9 mouse cellular contexts compared by ENCODE assay signal in genomic region chr11:58957226-58957914, GRCm38 (mm10). TPM values are rescaled to one million over a fixed set of nuclear protein-coding genes. Genes with fewer than 3 reads are reported as not detected.
DNase-seq lines count a peak whose midpoint lies in the region; ATAC-seq and TF ChIP-seq lines count a peak whose summit lies in the region.
"Had no signal": no experiment of that assay in that cellular context is flagged by ENCODE, and none has a peak within 500 bp of the region (broad histone marks: within the 10 kb centered on the region; RNA-seq: fewer than 3 reads in every experiment).

No protein-coding gene starts in this region.

- no peak overlapping the region for H3K27ac ChIP-seq in heart, embryonic 11.5 days (ENCODE audit: low read depth, low read length)
- H3K27ac ChIP-seq in bone marrow macrophage, adult 2 months (ENCODE audit: insufficient read depth, low read depth, low read length), result no peak overlapping the region; the same call in 1 of the 2 replicates
- no peak overlapping the region for H3K27ac ChIP-seq in forebrain, embryonic 13.5 days
- peak overlapping the region; percentile 42; the same call in 1 of the 2 replicates for H3K27ac ChIP-seq in liver, embryonic 16.5 days (ENCODE audit: low read length)

- H3K4me1 ChIP-seq in heart, embryonic 11.5 days (ENCODE audit: control insufficient read depth, insufficient read depth, low read length), result peaks cover 29% of the 10 kb centered on the region
- peaks cover 31% of the 10 kb centered on the region for H3K4me1 ChIP-seq in bone marrow macrophage, adult 2 months (ENCODE audit: control insufficient read depth, insufficient read depth, low read length)
- peaks cover 49% of the 10 kb centered on the region for H3K4me1 ChIP-seq in forebrain, embryonic 13.5 days
- peaks cover 40% of the 10 kb centered on the region for H3K4me1 ChIP-seq in liver, embryonic 16.5 days (ENCODE audit: control insufficient read depth, low read depth, low read length)

- peaks cover 4% of the 10 kb centered on the region; the same call in 1 of the 2 replicates for H3K9me3 ChIP-seq in heart, embryonic 11.5 days (replicated peaks; ENCODE audit: control insufficient read depth, low read length)
- H3K9me3 ChIP-seq in forebrain, embryonic 13.5 days (replicated peaks), result peaks cover 6% of the 10 kb centered on the region; the same call in 1 of the 2 replicates
- peaks cover 3% of the 10 kb centered on the region; the same call in 1 of the 2 replicates for H3K9me3 ChIP-seq in liver, embryonic 16.5 days (replicated peaks; ENCODE audit: control insufficient read depth, low read length)

- TF ChIP-seq CTCF in bone marrow macrophage, adult 2 months (IDR thresholded peaks at IDR 0.05; ENCODE audit: low read depth, low read length), result no peak

- DNase-seq in heart, adult 18-20 months, result no peak
- DNase-seq in frontal cortex, postnatal 14 days (ENCODE audit: low spot score in 2 of 2), result no peak
- no peak for DNase-seq in ovary, adult 18-20 months (ENCODE audit: low spot score)
- no peak for DNase-seq in adrenal gland, adult 8-10 months

- no peak overlapping the region for H3K4me3 ChIP-seq in heart, embryonic 11.5 days (ENCODE audit: low read depth, low read length)
- peak overlapping the region; percentile 5; the same call in 1 of the 2 replicates for H3K4me3 ChIP-seq in bone marrow macrophage, adult 2 months (ENCODE audit: insufficient read depth, low read length)
- peak overlapping the region; percentile 95 for H3K4me3 ChIP-seq in forebrain, embryonic 13.5 days
- peak overlapping the region; percentile 90 for H3K4me3 ChIP-seq in liver, embryonic 16.5 days (ENCODE audit: low read depth, low read length)

- peak overlapping the region; percentile 87 for H3K4me2 ChIP-seq in heart, embryonic 11.5 days
- H3K4me2 ChIP-seq in forebrain, embryonic 13.5 days, result peak overlapping the region; percentile 91
- peak overlapping the region; percentile 91 for H3K4me2 ChIP-seq in liver, embryonic 16.5 days (ENCODE audit: low read depth, low read length)

- WGBS in heart, embryonic 11.5 days (ENCODE audit: insufficient replicate concordance), result 84% methylated on average over 5 of the region's 5 CpGs
- 81% methylated on average over 5 of the region's 5 CpGs for WGBS in forebrain, embryonic 13.5 days
- 87% methylated on average over 5 of the region's 5 CpGs for WGBS in liver, embryonic 16.5 days (ENCODE audit: insufficient replicate concordance)

- ATAC-seq in heart, embryonic 11.5 days (replicated peaks; ENCODE audit: insufficient number of reproducible peaks, low FRiP score, low TSS enrichment), result no peak
- ATAC-seq in forebrain, embryonic 13.5 days, result no peak
- no peak for ATAC-seq in liver, embryonic 16.5 days (ENCODE audit: low read depth)

- peaks cover 14% of the 10 kb centered on the region for H3K27me3 ChIP-seq in heart, embryonic 11.5 days (ENCODE audit: control insufficient read depth, insufficient read depth, low read length)
- peaks cover 3% of the 10 kb centered on the region; the same call in 1 of the 2 replicates for H3K27me3 ChIP-seq in forebrain, embryonic 13.5 days
- H3K27me3 ChIP-seq in liver, embryonic 16.5 days (ENCODE audit: control insufficient read depth, insufficient read depth, low read depth, low read length), result peaks cover 13% of the 10 kb centered on the region

- no peak for TF ChIP-seq POLR2A in bone marrow macrophage, adult 2 months (IDR thresholded peaks at IDR 0.05; ENCODE audit: borderline replicate concordance, low read depth, low read length)

- peak overlapping the region; percentile 39; the same call in 1 of the 2 replicates for H3K9ac ChIP-seq in heart, embryonic 11.5 days (ENCODE audit: low read depth, low read length)
- H3K9ac ChIP-seq in forebrain, embryonic 13.5 days, result peak overlapping the region; percentile 100
- H3K9ac ChIP-seq in liver, embryonic 16.5 days (ENCODE audit: low read depth, low read length), result peak overlapping the region; percentile 99

- H3K36me3 ChIP-seq in heart, embryonic 11.5 days (ENCODE audit: control insufficient read depth, insufficient read depth, low read length), result no peaks in the 10 kb centered on the region
- peaks cover 12% of the 10 kb centered on the region for H3K36me3 ChIP-seq in forebrain, embryonic 13.5 days (ENCODE audit: poor library complexity, severe bottlenecking)
- H3K36me3 ChIP-seq in liver, embryonic 16.5 days (ENCODE audit: control insufficient read depth, insufficient read depth), result peaks cover 12% of the 10 kb centered on the region

RNA-seq across cellular contexts. Expression of gene Hist3h2a, which starts 2.9 kb away (rescaled TPM):
- 22.5 and 23.3 TPM in 2 replicates for polyA plus RNA-seq in heart, embryonic 11.5 days (2014; fragmentation: Nextera tagmentation; extraction: Ambion mirVana)
- total RNA-seq in heart, adult 18-20 months (2021), result 10 to 100 TPM; 13.9 to 17.4 TPM
- 32.0 and 37.9 TPM in 2 replicates for polyA plus RNA-seq in bone marrow macrophage, adult 2 months (2012; ENCODE audit: insufficient read depth, insufficient read length, missing spikeins)
- polyA plus RNA-seq in forebrain, embryonic 13.5 days (2015; fragmentation: Nextera tagmentation; extraction: Ambion mirVana), result 126 and 132 TPM in 2 replicates
- polyA plus RNA-seq in liver, embryonic 16.5 days (2015; fragmentation: Nextera tagmentation; extraction: Ambion mirVana), result 21.2 and 24.4 TPM in 2 replicates
- total RNA-seq in adrenal gland, adult 8-10 months (2022), result 10 to 100 TPM; 18.8 to 28.5 (median 26.2) TPM

RNA-seq across cellular contexts. Expression of gene Trim17, which starts 2.9 kb away (rescaled TPM):
- polyA plus RNA-seq in heart, embryonic 11.5 days (2014; fragmentation: Nextera tagmentation; extraction: Ambion mirVana), result 1.0 and 1.1 TPM in 2 replicates
- total RNA-seq in heart, adult 18-20 months (2021), result under 1 TPM in 1 of 2 experiments, not detected in 1; 0.12 TPM
- 0.28 TPM in 1 of 2 replicates, not detected in the other for polyA plus RNA-seq in bone marrow macrophage, adult 2 months (2012; ENCODE audit: insufficient read depth, insufficient read length, missing spikeins)
- polyA plus RNA-seq in forebrain, embryonic 13.5 days (2015; fragmentation: Nextera tagmentation; extraction: Ambion mirVana), result 0.96 and 1.3 TPM in 2 replicates
- polyA plus RNA-seq in liver, embryonic 16.5 days (2015; fragmentation: Nextera tagmentation; extraction: Ambion mirVana), result 0.15 and 0.19 TPM in 2 replicates
- under 1 TPM; 0.21 to 0.59 (median 0.46) TPM for total RNA-seq in adrenal gland, adult 8-10 months (2022)
- total RNA-seq: common myeloid progenitor, adult 5-6 weeks had no signal

RNA-seq across cellular contexts. Expression of gene Hist3h2ba, which starts 8.7 kb away (rescaled TPM):
- polyA plus RNA-seq in heart, embryonic 11.5 days (2014; fragmentation: Nextera tagmentation; extraction: Ambion mirVana), result 6.4 and 8.4 TPM in 2 replicates
- 1 to 10 TPM; 1.0 to 1.4 TPM for total RNA-seq in heart, adult 18-20 months (2021)
- polyA plus RNA-seq in bone marrow macrophage, adult 2 months (2012; ENCODE audit: insufficient read depth, insufficient read length, missing spikeins), result 1.4 TPM in 1 of 2 replicates, not detected in the other
- polyA plus RNA-seq in forebrain, embryonic 13.5 days (2015; fragmentation: Nextera tagmentation; extraction: Ambion mirVana), result 315 and 321 TPM in 2 replicates
- polyA plus RNA-seq in liver, embryonic 16.5 days (2015; fragmentation: Nextera tagmentation; extraction: Ambion mirVana), result 17.9 and 22.4 TPM in 2 replicates
- 10 to 100 TPM in 2 of 4 experiments, 1 to 10 TPM in 2; 3.3 to 12.2 (median 7.8) TPM for total RNA-seq in adrenal gland, adult 8-10 months (2022)

RNA-seq across cellular contexts. Expression of gene Rnf187, which starts 18.7 kb away (rescaled TPM):
- 172 and 192 TPM in 2 replicates for polyA plus RNA-seq in heart, embryonic 11.5 days (2014; fragmentation: Nextera tagmentation; extraction: Ambion mirVana)
- total RNA-seq in heart, adult 18-20 months (2021), result 100 to 1,000 TPM; 165 to 170 TPM
- polyA plus RNA-seq in bone marrow macrophage, adult 2 months (2012; ENCODE audit: insufficient read depth, insufficient read length, missing spikeins), result 99.5 and 112 TPM in 2 replicates
- 368 and 373 TPM in 2 replicates for polyA plus RNA-seq in forebrain, embryonic 13.5 days (2015; fragmentation: Nextera tagmentation; extraction: Ambion mirVana)
- polyA plus RNA-seq in liver, embryonic 16.5 days (2015; fragmentation: Nextera tagmentation; extraction: Ambion mirVana), result 74.5 and 81.7 TPM in 2 replicates
- total RNA-seq in adrenal gland, adult 8-10 months (2022), result 100 to 1,000 TPM; 179 to 200 (median 190) TPM

RNA-seq across cellular contexts. Expression of gene Trim11, which starts 20.5 kb away (rescaled TPM):
- polyA plus RNA-seq in heart, embryonic 11.5 days (2014; fragmentation: Nextera tagmentation; extraction: Ambion mirVana), result 26.1 and 27.5 TPM in 2 replicates
- 10 to 100 TPM; 15.2 to 15.4 TPM for total RNA-seq in heart, adult 18-20 months (2021)
- 21.2 and 22.6 TPM in 2 replicates for polyA plus RNA-seq in bone marrow macrophage, adult 2 months (2012; ENCODE audit: insufficient read depth, insufficient read length, missing spikeins)
- 19.4 and 22.9 TPM in 2 replicates for polyA plus RNA-seq in forebrain, embryonic 13.5 days (2015; fragmentation: Nextera tagmentation; extraction: Ambion mirVana)
- 8.2 and 8.7 TPM in 2 replicates for polyA plus RNA-seq in liver, embryonic 16.5 days (2015; fragmentation: Nextera tagmentation; extraction: Ambion mirVana)
- 10 to 100 TPM; 23.2 to 38.7 (median 31.3) TPM for total RNA-seq in adrenal gland, adult 8-10 months (2022)

Comparison
In these comparisons a context has a peak if more than half of its experiments do, and no peak if none do; other contexts are left out.
1. H3K9ac ChIP-seq: peak in every context shown above with its lines; median percentile 100 in forebrain, embryonic 13.5 days; 99 in liver, embryonic 16.5 days; 39 in heart, embryonic 11.5 days.
2. RNA of gene Hist3h2ba, which starts 8.7 kb away (polyA plus RNA-seq): 315 to 321 TPM in forebrain, embryonic 13.5 days; 17.9 to 22.4 TPM in liver, embryonic 16.5 days, 6.4 to 8.4 TPM in heart, embryonic 11.5 days and 1.4 TPM in bone marrow macrophage, adult 2 months; every median in the first group is over 10 times any median in the second.
3. Peak in every context shown above with its lines, with median percentiles within 50 percentile points of each other: H3K4me2 ChIP-seq.